Mouse (Mus musculus): ENCODE results near the gene Dld.

DNA sequence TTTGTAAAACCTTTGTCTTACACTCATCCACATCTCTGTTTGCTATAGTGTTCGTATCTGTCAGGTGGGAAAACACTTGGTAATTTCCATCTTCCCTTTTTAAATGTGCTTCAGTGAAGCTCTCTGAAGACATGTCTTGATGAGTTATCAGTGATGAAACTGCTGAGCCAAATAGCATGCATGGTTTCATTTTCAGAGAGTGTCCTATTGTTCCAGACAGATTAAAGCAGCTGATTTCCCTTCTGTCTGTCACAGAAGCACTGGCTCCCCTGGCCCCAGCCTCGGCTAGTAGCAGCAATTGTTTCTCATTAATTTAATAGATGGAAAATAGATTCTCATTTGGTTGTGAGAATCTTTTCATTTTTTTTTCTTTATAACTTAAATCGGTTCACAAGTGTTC lies 60.3 kb downstream of the Dld start:
- TF ChIP-seq UBTF (IDR thresholded peaks at IDR 0.05; ENCODE audit: low read depth, low read length): no peak
- TF ChIP-seq USF1 (IDR thresholded peaks at IDR 0.05; ENCODE audit: low read depth, low read length): no peak
- TF ChIP-seq ZC3H11A (IDR thresholded peaks at IDR 0.05; ENCODE audit: low read depth, low read length): no peak
- no peak for TF ChIP-seq ZKSCAN1 (IDR thresholded peaks at IDR 0.05; ENCODE audit: borderline replicate concordance, low read depth, low read length)
- TF ChIP-seq SIN3A (IDR thresholded peaks at IDR 0.05; ENCODE audit: low read length): no peak
- TF ChIP-seq MAX (IDR thresholded peaks at IDR 0.05; ENCODE audit: low read length): no peak
- no peak for TF ChIP-seq RCOR1 (conservative IDR thresholded peaks at IDR 0.05; ENCODE audit: low read depth, low read length)

Data from CH12.LX (cell line).